In genomic region chr17:29360761-29361221, GRCm38 (mm10) we compare ENCODE assay signal across 9 mouse cellular contexts. TPM values are rescaled to one million over a fixed set of nuclear protein-coding genes. Genes with fewer than 3 reads are reported as not detected.
DNase-seq lines count a peak whose midpoint lies in the region; ATAC-seq lines count a peak whose summit lies in the region.
"Had no signal": no experiment of that assay in that cellular context is flagged by ENCODE, and none has a peak within 500 bp of the region (broad histone marks: within the 10 kb centered on the region; RNA-seq: fewer than 3 reads in every experiment).

Gene Fgd2 (plus strand): TSS chr17:29360914.

- no peak within 1 kb of the TSS for H3K4me2 ChIP-seq in midbrain, embryonic 11.5 days
- H3K4me2 ChIP-seq: embryonic facial prominence, embryonic 12.5 days had no signal

- no peaks in the 10 kb centered on the region for H3K36me3 ChIP-seq in midbrain, embryonic 10.5 days
- H3K36me3 ChIP-seq in midbrain, embryonic 11.5 days (ENCODE audit: control insufficient read depth, insufficient read depth, low read length), result no peaks in the 10 kb centered on the region
- H3K36me3 ChIP-seq: embryonic facial prominence, embryonic 12.5 days had no signal

- intact Hi-C loops in gastrocnemius, postnatal 36 days (cut with DNase I), result no loop called here

- peaks cover 45% of the 10 kb centered on the region for H3K4me1 ChIP-seq in midbrain, embryonic 10.5 days
- H3K4me1 ChIP-seq in midbrain, embryonic 11.5 days (ENCODE audit: control insufficient read depth, insufficient read depth, low read length), result peaks cover 17% of the 10 kb centered on the region

- no peaks in the 10 kb centered on the region for H3K9me3 ChIP-seq in midbrain, embryonic 10.5 days (replicated peaks)
- H3K9me3 ChIP-seq in midbrain, embryonic 11.5 days (ENCODE audit: control insufficient read depth, low read length), result no peaks in the 10 kb centered on the region
- H3K9me3 ChIP-seq: embryonic facial prominence, embryonic 12.5 days had no signal

- no peak within 1 kb of the TSS for H3K4me3 ChIP-seq in midbrain, embryonic 10.5 days
- H3K4me3 ChIP-seq in midbrain, embryonic 11.5 days (ENCODE audit: low read depth, low read length), result no peak within 1 kb of the TSS
- H3K4me3 ChIP-seq: embryonic facial prominence, embryonic 12.5 days had no signal

- H3K27ac ChIP-seq in midbrain, embryonic 10.5 days (replicated peaks), result peak within 1 kb of the TSS; percentile 65; the same call in 1 of the 2 replicates
- no peak within 1 kb of the TSS for H3K27ac ChIP-seq in midbrain, embryonic 11.5 days (ENCODE audit: low read depth, low read length)
- H3K27ac ChIP-seq: embryonic facial prominence, embryonic 12.5 days had no signal

- whole genome bisulfite sequencing in midbrain, embryonic 10.5 days, result 28% methylated on average over 5 of the region's 5 CpGs
- WGBS in midbrain, embryonic 11.5 days, result 23% methylated on average over 5 of the region's 5 CpGs

- H3K27me3 ChIP-seq in midbrain, embryonic 10.5 days (ENCODE audit: low read depth, poor library complexity, severe bottlenecking), result no peaks in the 10 kb centered on the region
- no peaks in the 10 kb centered on the region for H3K27me3 ChIP-seq in midbrain, embryonic 11.5 days (ENCODE audit: control insufficient read depth, insufficient read depth, low read length)
- H3K27me3 ChIP-seq: embryonic facial prominence, embryonic 12.5 days had no signal

- no peak for ATAC-seq in midbrain, embryonic 11.5 days (ENCODE audit: low FRiP score)
- ATAC-seq in common myeloid progenitor, adult 5-6 weeks (replicated peaks; ENCODE audit: low read depth, poor library complexity, severe bottlenecking), result peak; percentile 78
- peak; percentile 46 for ATAC-seq in megakaryocyte-erythroid progenitor cell, adult 5-6 weeks (replicated peaks; ENCODE audit: low FRiP score, low TSS enrichment, poor library complexity, severe bottlenecking)

- no peak within 1 kb of the TSS for H3K9ac ChIP-seq in midbrain, embryonic 11.5 days (ENCODE audit: low read length)
- H3K9ac ChIP-seq: embryonic facial prominence, embryonic 12.5 days had no signal

- no peak for DNase-seq in midbrain, embryonic 10.5 days (ENCODE audit: low spot score)
- DNase-seq in midbrain, embryonic 11.5 days (ENCODE audit: low spot score, missing footprints), result no peak
- DNase-seq in kidney, postnatal 25 days, result peak; percentile 32 to 61
- no peak for DNase-seq in adipocyte (ENCODE audit: low spot score)
- DNase-seq in right cerebral cortex, postnatal 36 days (ENCODE audit: low spot score in 2 of 2), result no peak
- no peak for DNase-seq in gastrocnemius, postnatal 36 days

RNA-seq across cellular contexts. Expression of gene Fgd2, which starts in this region (rescaled TPM):
- polyA plus RNA-seq in midbrain, embryonic 10.5 days (2016; fragmentation: Nextera tagmentation; extraction: Ambion mirVana), result 3.8 and 4.1 TPM in 2 replicates
- 2.2 and 2.4 TPM in 2 replicates for polyA plus RNA-seq in midbrain, embryonic 11.5 days (2014; fragmentation: Nextera tagmentation; extraction: Ambion mirVana)
- total RNA-seq in common myeloid progenitor, adult 5-6 weeks (2017), result 23.9 and 39.0 TPM in 2 replicates
- 3.1 and 3.4 TPM in 2 replicates for total RNA-seq in megakaryocyte-erythroid progenitor cell, adult 5-6 weeks (2014; fragmentation: Nextera tagmentation)
- 2.7 and 6.0 TPM in 2 replicates for total RNA-seq in megakaryocyte-erythroid progenitor cell, adult 5-6 weeks (2017)
- 1 to 10 TPM in 1 of 2 experiments, under 1 TPM in 1; 0.79 to 1.2 TPM for total RNA-seq in gastrocnemius, postnatal 36 days (2021)

Comparison
In these comparisons a context has a peak if more than half of its experiments do, and no peak if none do; other contexts are left out.
1. DNase-seq: peak in kidney, postnatal 25 days (2 of 2); none in midbrain, embryonic 10.5 days (single experiment), midbrain, embryonic 11.5 days (single experiment), adipocyte (single experiment), right cerebral cortex, postnatal 36 days (0 of 2) and gastrocnemius, postnatal 36 days (0 of 2).